Mouse (Mus musculus): ENCODE measurements at regions not wholly inside any gene's neighbourhood (a gene's known extent, or its start where the extent isn't known, plus 50 kb on each side); places are given as distances from the start of the nearest gene placed in this dataset.

GRCm38 (mm10) chr1:168950947-168951346 is 518.9 kb upstream of the Pbx1 start:
- Histone ChIP-seq H3K4me1 (replicated peaks) (no peaks in the 10 kb centered on the region), H3K36me3 (no peaks in the 10 kb centered on the region), H3K9ac (no peak overlapping the region), H3K27me3 (no peaks in the 10 kb centered on the region), H3K9me3 (replicated peaks) (no peaks in the 10 kb centered on the region), H3K4me2 (no peak overlapping the region), H3K4me3 (no peak overlapping the region), H3K27ac (no peak overlapping the region)
- no peak for ATAC-seq (replicated peaks; ENCODE audit: insufficient number of reproducible peaks, insufficient read depth, low FRiP score, low read depth)

GRCm38 (mm10) chr1:168924100-168924815 is 492.2 kb upstream of the Pbx1 start:
- Histone ChIP-seq H3K4me3 (no peak overlapping the region), H3K27me3 (no peaks in the 10 kb centered on the region), H3K9ac (no peak overlapping the region), H3K9me3 (replicated peaks) (no peaks in the 10 kb centered on the region), H3K4me2 (no peak overlapping the region), H3K4me1 (replicated peaks) (no peaks in the 10 kb centered on the region), H3K27ac (no peak overlapping the region), H3K36me3 (no peaks in the 10 kb centered on the region)
- 80% methylated on average over 5 of the region's 5 CpGs for WGBS
- no peak for ATAC-seq (replicated peaks; ENCODE audit: insufficient number of reproducible peaks, insufficient read depth, low FRiP score, low read depth)

- ATAC-seq (replicated peaks; ENCODE audit: insufficient number of reproducible peaks, insufficient read depth, low FRiP score, low read depth): no peak
- Histone ChIP-seq H3K36me3 (no peaks in the 10 kb centered on the region), H3K4me1 (replicated peaks) (no peaks in the 10 kb centered on the region), H3K9me3 (replicated peaks) (no peaks in the 10 kb centered on the region), H3K27ac (no peak overlapping the region), H3K9ac (no peak overlapping the region), H3K4me2 (no peak overlapping the region), H3K4me3 (no peak overlapping the region), H3K27me3 (no peaks in the 10 kb centered on the region)
- WGBS: 81% methylated on average over 9 of the region's 9 CpGs
Measured at GRCm38 (mm10) chr1:168918331-168919076, 486.4 kb upstream of the Pbx1 start.

- no peak for ATAC-seq (replicated peaks; ENCODE audit: insufficient number of reproducible peaks, insufficient read depth, low FRiP score, low read depth)
- no peaks in the 10 kb centered on the region for H3K36me3 ChIP-seq
- H3K27me3 ChIP-seq: no peaks in the 10 kb centered on the region
- H3K9ac ChIP-seq: no peak overlapping the region
- no peak overlapping the region for H3K27ac ChIP-seq
- no peaks in the 10 kb centered on the region for H3K9me3 ChIP-seq (replicated peaks)
- H3K4me3 ChIP-seq: no peak overlapping the region
- 0 out of 2 replicates have a peak, but pooled peaks cover 2% of the 10 kb centered on the region for H3K4me1 ChIP-seq (replicated peaks)
- WGBS: 79% methylated on average over 4 of the region's 4 CpGs
- H3K4me2 ChIP-seq: no peak overlapping the region
Measured at GRCm38 (mm10) chr1:168908684-168909175, 476.7 kb upstream of the Pbx1 start.

GRCm38 (mm10) chr1:168908192-168908591 is 476.1 kb upstream of the Pbx1 start:
- H3K27me3 ChIP-seq: no peaks in the 10 kb centered on the region
- 0 out of 2 replicates have a peak, but pooled peaks cover 2% of the 10 kb centered on the region for H3K4me1 ChIP-seq (replicated peaks)
- no peak for ATAC-seq (replicated peaks; ENCODE audit: insufficient number of reproducible peaks, insufficient read depth, low FRiP score, low read depth)
- H3K27ac ChIP-seq: no peak overlapping the region
- H3K4me2 ChIP-seq: no peak overlapping the region
- 85% methylated on average over 6 of the region's 6 CpGs for WGBS
- no peaks in the 10 kb centered on the region for H3K9me3 ChIP-seq (replicated peaks)
- no peak overlapping the region for H3K9ac ChIP-seq
- no peaks in the 10 kb centered on the region for H3K36me3 ChIP-seq
- H3K4me3 ChIP-seq: no peak overlapping the region

GRCm38 (mm10) chr1:168898483-168898882 is 466.4 kb upstream of the Pbx1 start:
- 65% methylated on average over 2 of the region's 2 CpGs for WGBS
- H3K9me3 ChIP-seq (replicated peaks): no peaks in the 10 kb centered on the region
- H3K27ac ChIP-seq: no peak overlapping the region

GRCm38 (mm10) chr1:168861577-168861976 is 429.5 kb upstream of the Pbx1 start:
- Histone ChIP-seq H3K4me3 (no peak overlapping the region), H3K9ac (no peak overlapping the region), H3K9me3 (replicated peaks) (no peaks in the 10 kb centered on the region), H3K36me3 (no peaks in the 10 kb centered on the region), H3K27ac (no peak overlapping the region), H3K27me3 (no peaks in the 10 kb centered on the region), H3K4me2 (no peak overlapping the region), H3K4me1 (replicated peaks) (no peaks in the 10 kb centered on the region)
- no peak for ATAC-seq (replicated peaks; ENCODE audit: insufficient number of reproducible peaks, insufficient read depth, low FRiP score, low read depth)
- WGBS: 32% methylated on average over 3 of the region's 3 CpGs

More at GRCm38 (mm10) chr1:168898483-168898882, 466.4 kb upstream of the Pbx1 start:
- ATAC-seq (replicated peaks; ENCODE audit: insufficient number of reproducible peaks, insufficient read depth, low FRiP score, low read depth): no peak
- no peak overlapping the region for H3K4me3 ChIP-seq
- no peaks in the 10 kb centered on the region for H3K36me3 ChIP-seq
- H3K4me1 ChIP-seq (replicated peaks): no peaks in the 10 kb centered on the region
- H3K27me3 ChIP-seq: no peaks in the 10 kb centered on the region
- H3K4me2 ChIP-seq: no peak overlapping the region
- no peak overlapping the region for H3K9ac ChIP-seq

- peak; percentile 47; the same call in 1 of the 2 replicates for ATAC-seq (replicated peaks; ENCODE audit: insufficient number of reproducible peaks, insufficient read depth, low FRiP score, low read depth)
- Histone ChIP-seq H3K36me3 (no peaks in the 10 kb centered on the region), H3K9me3 (replicated peaks) (no peaks in the 10 kb centered on the region), H3K27ac (0 out of 2 replicates have a peak overlapping the region, but pooled peaks have one; percentile 1), H3K4me2 (peak overlapping the region; percentile 9; the same call in 1 of the 2 replicates), H3K27me3 (no peaks in the 10 kb centered on the region), H3K4me3 (no peak overlapping the region), H3K4me1 (replicated peaks) (peaks cover 13% of the 10 kb centered on the region), H3K9ac (no peak overlapping the region)
- WGBS: 22% methylated on average over 3 of the region's 3 CpGs
Measured at GRCm38 (mm10) chr1:168823184-168823583, 391.1 kb upstream of the Pbx1 start.

- ATAC-seq (replicated peaks; ENCODE audit: insufficient number of reproducible peaks, insufficient read depth, low FRiP score, low read depth): no peak
- WGBS: 43% methylated on average over 5 of the region's 5 CpGs
Measured at GRCm38 (mm10) chr1:168818381-168818780, 386.3 kb upstream of the Pbx1 start.

GRCm38 (mm10) chr1:168807084-168807483 is 375.0 kb upstream of the Pbx1 start:
- H3K4me1 ChIP-seq (replicated peaks): no peaks in the 10 kb centered on the region
- no peak overlapping the region for H3K4me3 ChIP-seq
- no peak overlapping the region for H3K9ac ChIP-seq
- no peaks in the 10 kb centered on the region for H3K9me3 ChIP-seq (replicated peaks)
- no peak overlapping the region for H3K27ac ChIP-seq
- no peaks in the 10 kb centered on the region for H3K27me3 ChIP-seq
- no peak overlapping the region for H3K4me2 ChIP-seq
- ATAC-seq (replicated peaks; ENCODE audit: insufficient number of reproducible peaks, insufficient read depth, low FRiP score, low read depth): no peak
- WGBS: 51% methylated on average over 3 of the region's 3 CpGs
- no peaks in the 10 kb centered on the region for H3K36me3 ChIP-seq

More at GRCm38 (mm10) chr1:168818381-168818780, 386.3 kb upstream of the Pbx1 start:
- peaks cover 10% of the 10 kb centered on the region for H3K4me1 ChIP-seq (replicated peaks)
- no peak overlapping the region for H3K4me2 ChIP-seq
- H3K9me3 ChIP-seq (replicated peaks): no peaks in the 10 kb centered on the region
- no peaks in the 10 kb centered on the region for H3K36me3 ChIP-seq
- no peaks in the 10 kb centered on the region for H3K27me3 ChIP-seq
- no peak overlapping the region for H3K4me3 ChIP-seq
- H3K27ac ChIP-seq: no peak overlapping the region
- H3K9ac ChIP-seq: no peak overlapping the region

GRCm38 (mm10) chr1:168805442-168805841 is 373.4 kb upstream of the Pbx1 start:
- no peak overlapping the region for H3K9ac ChIP-seq
- H3K4me1 ChIP-seq (replicated peaks): no peaks in the 10 kb centered on the region
- no peaks in the 10 kb centered on the region for H3K27me3 ChIP-seq
- 60% methylated on average over 3 of the region's 3 CpGs for WGBS
- H3K36me3 ChIP-seq: no peaks in the 10 kb centered on the region
- no peak overlapping the region for H3K4me2 ChIP-seq
- H3K9me3 ChIP-seq (replicated peaks): no peaks in the 10 kb centered on the region
- no peak for ATAC-seq (replicated peaks; ENCODE audit: insufficient number of reproducible peaks, insufficient read depth, low FRiP score, low read depth)
- H3K27ac ChIP-seq: no peak overlapping the region
- no peak overlapping the region for H3K4me3 ChIP-seq

Data from heart, embryonic 15.5 days (tissue).